Mouse (Mus musculus) Patski (cell line): ENCODE data around the gene Fam131a. TPM values are rescaled to one million over a fixed set of nuclear protein-coding genes. Genes with fewer than 3 reads are reported as not detected.

Source experiments
- ATAC-seq: fragments of 100-300 bp; one replicate; pipeline ENCODE4 v1.8.0; 2021
- CTCF ChIA-PET: fragments of 350-600 bp; sonication (Branson Sonifier 250); formaldehyde crosslinking; loops from one replicate; lab custom pipeline; 2022; ENCODE audit warnings: inconsistent platforms; lab: Charles Lee
- POLR2A ChIA-PET: fragments of 350-600 bp; sonication (Branson Sonifier 250); formaldehyde crosslinking; loops from one replicate; lab custom pipeline; 2022; ENCODE audit warnings: antibody characterized with exemption, inconsistent platforms; lab: Charles Lee
- DNase-seq: peaks from one replicate; pipeline ENCODE4 v3.0.0-alpha.2; 2011; ENCODE audit warnings: low read depth, low spot score
- H3K27me3 ChIP-seq: fragments of 371-371 bp; one replicate; pipeline ENCODE4 v1.5.1; 2021
- CTCF ChIP-seq: fragments of 100-300 bp; IDR thresholded peaks from one replicate; pipeline ENCODE4 v1.5.1; 2021
- in situ Hi-C: fragments of 300-500 bp; cut with MboI; formaldehyde crosslinking; loops from 3 replicates; pipeline ENCODE4 v1.11.1; 2018; ENCODE audit warnings: low pct_unique_long_range_greater_than_20kb, mixed read lengths
- polyA plus RNA-seq: library from polyadenylated mRNA; unstranded; gene quantifications from one replicate; pipeline ENCODE4 v1.2.3, GENCODE M21; 2021

The Fam131a gene
- polyA plus RNA-seq, 1 experiment from 2014 or later, result 0.69 TPM

GRCm38 (mm10) chr16:20733731-20734730, 41.0 kb downstream of the Fam131a start, which contains the start of gene Thpo:
Gene Thpo, minus strand, starts transcription at chr16:20734511.
- H3K27me3 ChIP-seq, result peaks cover 10% of the 10 kb centered on the region
- CTCF ChIA-PET, result no interaction called here
- TF ChIP-seq CTCF, result no peak
- ATAC-seq (no peak), DNase-seq (no peak)
- in situ Hi-C loops, result no loop called here
- POLR2A ChIA-PET, result no interaction called here

GRCm38 (mm10) chr16:20735651-20736050, 42.6 kb downstream of the Fam131a start:
- in situ Hi-C loops, result no loop called here
- ChIA-PET POLR2A (no interaction called here), CTCF (interaction anchor here (1.1 kb wide), 1 partner anchor 26 kb away, joined by 3 read pairs; no protein-coding TSS in a partner anchor)
- H3K27me3 ChIP-seq, result peaks cover 10% of the 10 kb centered on the region
- no peak for ATAC-seq
- no peak for TF ChIP-seq CTCF
- no peak for DNase-seq

- DNase-seq, result no peak
- TF ChIP-seq CTCF, result no peak
- POLR2A ChIA-PET, result no interaction called here
- in situ Hi-C loops, result no loop called here
- peaks cover 10% of the 10 kb centered on the region for H3K27me3 ChIP-seq
- CTCF ChIA-PET, result interaction anchor here (1.1 kb wide), 1 partner anchor 25 kb away, joined by 3 read pairs; no protein-coding TSS in a partner anchor
- ATAC-seq, result no peak
Observed at GRCm38 (mm10) chr16:20736168-20736567, 43.1 kb downstream of the Fam131a start.

- in situ Hi-C loops, result no loop called here
- TF ChIP-seq CTCF, result no peak
- POLR2A ChIA-PET, result no interaction called here
Observed at GRCm38 (mm10) chr16:20736823-20737222, 43.8 kb downstream of the Fam131a start.

GRCm38 (mm10) chr16:20739845-20740244, 46.8 kb downstream of the Fam131a start:
- no peak for DNase-seq
- ChIA-PET POLR2A (no interaction called here), CTCF (interaction anchor here (1.4 kb wide), 1 partner anchor 15 kb away, joined by 3 read pairs; no protein-coding TSS in a partner anchor)
- no peak for ATAC-seq
- in situ Hi-C loops, result no loop called here
- no peak for TF ChIP-seq CTCF
- no peaks in the 10 kb centered on the region for H3K27me3 ChIP-seq

More at GRCm38 (mm10) chr16:20736823-20737222, 43.8 kb downstream of the Fam131a start:
- CTCF ChIA-PET, result no interaction called here
- H3K27me3 ChIP-seq, result peaks cover 10% of the 10 kb centered on the region
- no peak for DNase-seq
- no peak for ATAC-seq

GRCm38 (mm10) chr16:20746641-20747040, 53.6 kb downstream of the Fam131a start:
- ATAC-seq, result no peak

GRCm38 (mm10) chr16:20750518-20750917, 57.5 kb downstream of the Fam131a start:
- no peak for DNase-seq
- ChIA-PET CTCF (interaction anchor here (0.9 to 1.3 kb wide), 2 partner anchors 24 to 29 kb away, joined by 3 read pairs; no protein-coding TSS in a partner anchor), POLR2A (no interaction called here)
- H3K27me3 ChIP-seq, result peaks cover 29% of the 10 kb centered on the region
- in situ Hi-C loops, result no loop called here
- no peak for ATAC-seq
- no peak for TF ChIP-seq CTCF

More at GRCm38 (mm10) chr16:20746641-20747040, 53.6 kb downstream of the Fam131a start:
- no peak for TF ChIP-seq CTCF
- DNase-seq, result no peak
- ChIA-PET CTCF (no interaction called here), POLR2A (no interaction called here)
- in situ Hi-C loops, result no loop called here
- H3K27me3 ChIP-seq, result peaks cover 11% of the 10 kb centered on the region

Other genes with a start within 250 kb of the Fam131a start
- gene Eif2b5, start 194.4 kb upstream of the Fam131a start, polyA plus RNA-seq, result 82.8 TPM
- gene Dvl3, start 176.3 kb upstream of the Fam131a start, polyA plus RNA-seq, result 52.8 TPM
- gene Ap2m1, start 157.8 kb upstream of the Fam131a start, polyA plus RNA-seq, result 707 TPM
- gene Abcf3, start 144.7 kb upstream of the Fam131a start, polyA plus RNA-seq, result 61.5 TPM
- gene Vwa5b2, start 103.8 kb upstream of the Fam131a start, polyA plus RNA-seq, result 0.55 TPM
- gene Eef1akmt4, start 81.6 kb upstream of the Fam131a start, polyA plus RNA-seq, result 8.6 TPM
- gene Gm49333, start 81.6 kb upstream of the Fam131a start, polyA plus RNA-seq, result 0.03 TPM
- gene Alg3, start 81.5 kb upstream of the Fam131a start, polyA plus RNA-seq, result 21.5 TPM
- gene Camk2n2, start 72.0 kb upstream of the Fam131a start, polyA plus RNA-seq, result 11.5 TPM
- gene Ece2, start 63.4 kb upstream of the Fam131a start, polyA plus RNA-seq, result 0.12 TPM
- gene Psmd2, start 41.6 kb upstream of the Fam131a start, polyA plus RNA-seq, result 289 TPM
- gene Eif4g1, start 24.9 kb upstream of the Fam131a start, polyA plus RNA-seq, result 336 TPM
- 38.4 TPM for gene Polr2h, start 24.4 kb downstream of the Fam131a start, polyA plus RNA-seq
- 14.3 TPM for gene Clcn2, start 24.5 kb downstream of the Fam131a start, polyA plus RNA-seq
- 1.8 TPM for gene Chrd, start 39.9 kb downstream of the Fam131a start, polyA plus RNA-seq
- gene Thpo, start 41.3 kb downstream of the Fam131a start, polyA plus RNA-seq, result 0.18 TPM